Mouse (Mus musculus) CH12.LX (cell line): ENCODE data around the gene Tha1. TPM values are rescaled to one million over a fixed set of nuclear protein-coding genes. Genes with fewer than 3 reads are reported as not detected.

ENCODE experiments used
- DNase-seq: peaks from one replicate; pipeline ENCODE4 v3.0.0-alpha.2; 2013; ENCODE audit errors: extremely low read depth
- H3K27ac ChIP-seq: 2 replicates; pipeline ENCODE4 v1.5.1; 2012; ENCODE audit warnings: low read depth, mild to moderate bottlenecking, control low read depth, moderate library complexity; ENCODE audit not compliant: insufficient read depth
- H3K27me3 ChIP-seq: replicated peaks from 2 replicates; pipeline ENCODE3; 2012; ENCODE audit warnings: inconsistent platforms
- H3K36me3 ChIP-seq, 2 experiments: replicated peaks in 1 of 2; 2 replicates each; pipeline versions ENCODE3 to v1.6.1; 2012; ENCODE audit warnings: inconsistent platforms in 1 of 2, low read length in 1 of 2, mild to moderate bottlenecking in 1 of 2, mixed read lengths in 1 of 2, moderate library complexity in 1 of 2; ENCODE audit not compliant: control insufficient read depth in 1 of 2, insufficient read depth in 1 of 2
- H3K4me1 ChIP-seq, 2 experiments: 2 replicates each; pipeline ENCODE4 v1.6.1; 2012; ENCODE audit warnings: inconsistent platforms in 1 of 2, moderate library complexity in 1 of 2; ENCODE audit not compliant: insufficient read depth in 2 of 2, control insufficient read depth in 1 of 2
- H3K4me2 ChIP-seq: 2 replicates; pipeline ENCODE4 v1.6.1; 2012; ENCODE audit warnings: low read depth, mild to moderate bottlenecking, control low read depth; ENCODE audit not compliant: poor library complexity, insufficient read depth, severe bottlenecking
- H3K4me3 ChIP-seq, 3 experiments: fragments of 150-350 bp in 1 of 3; sonication (generic) in 1 of 3; replicated peaks in 1 of 3; 2 replicates each; pipeline versions ENCODE3 to v1.5.1; 2011 to 2012; ENCODE audit warnings: low read depth in 2 of 3, low read length in 2 of 3, mild to moderate bottlenecking in 2 of 3, moderate library complexity in 2 of 3, control low read depth in 1 of 3, improper control_type of control experiment in 1 of 3, inconsistent platforms in 1 of 3, mixed read lengths in 1 of 3; ENCODE audit not compliant: poor library complexity in 1 of 3
- H3K79me2 ChIP-seq: replicated peaks from 2 replicates; pipeline ENCODE4 v1.6.1; 2012; ENCODE audit warnings: mild to moderate bottlenecking, moderate library complexity; ENCODE audit not compliant: control insufficient read depth, poor library complexity, insufficient read depth, severe bottlenecking; ENCODE audit errors: extremely low read depth
- H3K9ac ChIP-seq: 2 replicates; pipeline ENCODE4 v1.6.1; 2012; ENCODE audit warnings: low read depth, mild to moderate bottlenecking, control low read depth, moderate library complexity; ENCODE audit not compliant: insufficient read depth
- H3K9me3 ChIP-seq: replicated peaks from 2 replicates; pipeline ENCODE3; 2012; ENCODE audit warnings: low read length, inconsistent platforms, mixed read lengths
- CTCF ChIP-seq, 2 experiments: IDR thresholded peaks in 1 of 2; conservative IDR thresholded peaks in 1 of 2; 2 replicates each; pipeline ENCODE4 v1.5.1; 2011 to 2012; ENCODE audit warnings: low read depth in 2 of 2, low read length in 2 of 2, improper control_type of control experiment in 1 of 2, inconsistent platforms in 1 of 2, mild to moderate bottlenecking in 1 of 2, moderate library complexity in 1 of 2
- ELF1 ChIP-seq: IDR thresholded peaks from 2 replicates; pipeline ENCODE4 v1.6.1; 2014; ENCODE audit warnings: low read depth, mild to moderate bottlenecking, inconsistent platforms, low read length, improper control_type of control experiment
- EP300 ChIP-seq: IDR thresholded peaks from 2 replicates; pipeline ENCODE4 v1.6.1; 2011; ENCODE audit warnings: low read length, improper control_type of control experiment
- GABPA ChIP-seq: IDR thresholded peaks from 2 replicates; pipeline ENCODE4 v1.6.1; 2012; ENCODE audit warnings: low read depth, low read length, improper control_type of control experiment, inconsistent platforms; ENCODE audit not compliant: insufficient replicate concordance
- IRF4 ChIP-seq: IDR thresholded peaks from 2 replicates; pipeline ENCODE4 v1.6.1; 2014; ENCODE audit warnings: low read depth, mild to moderate bottlenecking, inconsistent platforms, low read length, improper control_type of control experiment
- JUN ChIP-seq: IDR thresholded peaks from 2 replicates; pipeline ENCODE4 v1.6.1; 2011; ENCODE audit warnings: low read depth, mild to moderate bottlenecking, low read length, improper control_type of control experiment, moderate library complexity; ENCODE audit not compliant: insufficient read depth
- KAT2A ChIP-seq: IDR thresholded peaks from 2 replicates; pipeline ENCODE4 v1.6.1; 2012; ENCODE audit warnings: low read length, improper control_type of control experiment, inconsistent platforms; ENCODE audit not compliant: insufficient replicate concordance
- MAX ChIP-seq: IDR thresholded peaks from 2 replicates; pipeline ENCODE4 v1.6.1; 2011; ENCODE audit warnings: low read length, improper control_type of control experiment
- MYC ChIP-seq: IDR thresholded peaks from 2 replicates; pipeline ENCODE4 v1.6.1; 2011; ENCODE audit warnings: low read depth, mild to moderate bottlenecking, improper control_type of control experiment, low read length
- NELFE ChIP-seq: IDR thresholded peaks from 2 replicates; pipeline ENCODE4 v1.6.1; 2011; ENCODE audit warnings: low read depth, low read length, improper control_type of control experiment
- NRF1 ChIP-seq: IDR thresholded peaks from 2 replicates; pipeline ENCODE4 v1.6.1; 2014; ENCODE audit warnings: low read depth, mild to moderate bottlenecking, inconsistent platforms, low read length, improper control_type of control experiment, moderate library complexity
- POLR2A ChIP-seq: IDR thresholded peaks from 2 replicates; pipeline ENCODE4 v1.6.1; 2011; ENCODE audit warnings: low read depth, mild to moderate bottlenecking, improper control_type of control experiment, low read length
- POLR2AphosphoS2 ChIP-seq: IDR thresholded peaks from 2 replicates; pipeline ENCODE4 v1.6.1; 2011; ENCODE audit warnings: low read depth, low read length, improper control_type of control experiment
- TBP ChIP-seq: conservative IDR thresholded peaks from 2 replicates; pipeline ENCODE4 v1.6.1; 2011; ENCODE audit warnings: low read depth, low read length, improper control_type of control experiment
- UBTF ChIP-seq: IDR thresholded peaks from 2 replicates; pipeline ENCODE4 v1.6.1; 2012; ENCODE audit warnings: low read depth, mild to moderate bottlenecking, inconsistent platforms, low read length, improper control_type of control experiment, moderate library complexity
- USF1 ChIP-seq: IDR thresholded peaks from 2 replicates; pipeline ENCODE4 v1.6.1; 2014; ENCODE audit warnings: low read depth, mild to moderate bottlenecking, inconsistent platforms, low read length, improper control_type of control experiment
- ZC3H11A ChIP-seq: IDR thresholded peaks from 2 replicates; pipeline ENCODE4 v1.6.1; 2012; ENCODE audit warnings: low read depth, mild to moderate bottlenecking, inconsistent platforms, low read length, improper control_type of control experiment
- ZKSCAN1 ChIP-seq: IDR thresholded peaks from 2 replicates; pipeline ENCODE4 v1.6.1; 2012; ENCODE audit warnings: low read depth, inconsistent platforms, low read length, improper control_type of control experiment, borderline replicate concordance
- ZNF384 ChIP-seq: IDR thresholded peaks from 2 replicates; pipeline ENCODE4 v1.6.1; 2012; ENCODE audit warnings: low read depth, low read length, improper control_type of control experiment, inconsistent platforms
- dilution Hi-C: fragments of 300-500 bp; cut with MboI; formaldehyde crosslinking; loops from 2 replicates; pipeline ENCODE4 v1.14.3; 2020; ENCODE audit warnings: low sequenced_read_pairs; ENCODE audit not compliant: extremely low pct_unique_long_range_greater_than_20kb, extremely low pct_ligation_motif_present
- in situ Hi-C: fragments of 300-500 bp; cut with MboI; formaldehyde crosslinking; loops from 3 replicates; pipeline ENCODE4 v1.14.3; 2019; ENCODE audit warnings: low sequenced_read_pairs, low pct_ligation_motif_present, low pct_unique_long_range_greater_than_20kb, mixed read lengths
- polyA plus RNA-seq: library from polyadenylated mRNA; unstranded; fragments of >175 nt; gene quantifications from 2 replicates; pipeline ENCODE4 v1.2.1, GENCODE M21; 2012; ENCODE audit warnings: low read depth; ENCODE audit not compliant: insufficient read length
- total RNA-seq, 2 experiments: library from RNA; depleted of rRNA; stranded (reverse); fragments of 300-350 nt in 1 of 2; fragments of >200 nt in 1 of 2; gene quantifications; 2 replicates each; pipeline ENCODE4 v1.2.3; 2012 to 2014

The Tha1 gene
- total and polyA plus RNA-seq, 3 experiments, result not detected

DNA sequence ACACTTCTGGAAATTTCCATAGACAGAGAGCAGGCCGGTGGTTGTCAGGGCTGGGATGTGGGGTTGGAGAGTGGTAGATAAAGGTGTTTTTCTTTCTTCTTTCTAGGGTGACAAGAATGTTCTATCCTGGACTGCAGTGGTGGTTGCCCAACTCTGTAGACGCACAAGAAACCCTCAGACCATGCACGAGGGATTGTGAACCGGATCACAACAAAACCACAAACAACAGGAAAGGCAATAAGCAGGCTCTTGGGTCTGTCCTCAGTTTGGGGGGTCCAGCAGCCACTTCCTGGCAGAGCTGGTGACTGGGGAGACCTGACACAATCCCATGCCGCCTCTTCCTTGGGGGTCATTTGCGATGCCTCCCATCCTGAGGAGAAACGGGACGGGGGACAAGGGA lies 36.1 kb upstream of the Tha1 start:
- dilution Hi-C loops, result no loop called here
- no peak overlapping the region for H3K27ac ChIP-seq
- no peaks in the 10 kb centered on the region for H3K79me2 ChIP-seq
- peaks cover 0 to 14% of the 10 kb centered on the region in 2 experiments; a peak in 2 of 4 replicates for H3K4me1 ChIP-seq
- no peak overlapping the region for H3K9ac ChIP-seq
- H3K4me3 ChIP-seq, result no peak overlapping the region
- no peaks in the 10 kb centered on the region for H3K9me3 ChIP-seq
- no peak for DNase-seq
- no peak overlapping the region for H3K4me2 ChIP-seq
- in situ Hi-C loops, result no loop called here
- peaks cover 64% of the 10 kb centered on the region for H3K27me3 ChIP-seq
- TF ChIP-seq POLR2AphosphoS2, result no peak
- TF ChIP-seq MAX, result no peak
- no peak for TF ChIP-seq GABPA
- TF ChIP-seq ZNF384, result no peak
- no peak for TF ChIP-seq ZKSCAN1
- TF ChIP-seq POLR2A, result no peak
- TF ChIP-seq UBTF, result no peak
- TF ChIP-seq CTCF (conservative IDR thresholded peaks at IDR 0.05 in 1 of 2, IDR thresholded peaks at IDR 0.05 in 1 of 2; ENCODE audit: low read depth in 2 of 2, low read length in 2 of 2), result no peak
- no peak for TF ChIP-seq USF1
- no peak for TF ChIP-seq ELF1
- TF ChIP-seq TBP, result no peak
- TF ChIP-seq IRF4, result no peak
- no peak for TF ChIP-seq JUN
- TF ChIP-seq ZC3H11A, result no peak
- TF ChIP-seq NRF1, result no peak
- TF ChIP-seq NELFE, result no peak
- no peak for TF ChIP-seq KAT2A
- TF ChIP-seq EP300, result no peak
- no peaks in the 10 kb centered on the region for H3K36me3 ChIP-seq

DNA sequence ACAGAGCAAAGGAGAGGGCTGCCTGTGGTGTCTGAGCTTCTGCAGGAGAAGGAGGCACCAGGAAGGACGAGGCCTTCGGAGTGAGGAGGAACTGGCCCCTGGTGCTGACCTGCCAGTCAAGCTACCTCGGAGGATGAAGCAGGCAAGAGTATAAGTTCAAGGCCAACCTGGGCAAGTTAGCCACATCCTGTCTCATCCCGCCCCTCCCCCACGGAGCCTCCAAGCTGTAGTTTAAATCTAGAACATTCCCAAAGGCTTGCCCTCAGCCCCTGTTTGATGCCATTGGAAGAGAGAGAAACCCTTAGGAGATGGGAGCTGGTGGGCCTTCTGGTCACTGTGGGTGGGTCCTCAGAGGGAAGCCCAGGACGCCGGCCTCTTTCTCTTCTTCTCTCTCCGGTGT lies 31.2 kb upstream of the Tha1 start:
- in situ Hi-C loops, result no loop called here
- Histone ChIP-seq H3K9me3 (peaks cover 10% of the 10 kb centered on the region), H3K27ac (no peak overlapping the region), H3K79me2 (no peaks in the 10 kb centered on the region), H3K9ac (no peak overlapping the region), H3K36me3 (no peaks in the 10 kb centered on the region), H3K4me1 (peaks cover 16 to 31% of the 10 kb centered on the region in 2 experiments), H3K27me3 (peaks cover 38% of the 10 kb centered on the region), H3K4me2 (no peak overlapping the region), H3K4me3 (no peak overlapping the region)
- DNase-seq, result no peak
- dilution Hi-C loops, result no loop called here
- no peak for TF ChIP-seq KAT2A
- no peak for TF ChIP-seq MYC
- no peak for TF ChIP-seq MAX
- no peak for TF ChIP-seq TBP
